Mouse (Mus musculus) hindbrain, postnatal 0 days (tissue): ENCODE data around the gene Mast4. TPM values are rescaled to one million over a fixed set of nuclear protein-coding genes. Genes with fewer than 3 reads are reported as not detected.

Source experiments
- ATAC-seq: fragments of 200-750 bp; cut with Nextera tagmentation; 2 replicates; pipeline ENCODE4 v1.8.0; 2017; ENCODE audit warnings: mild to moderate bottlenecking, moderate TSS enrichment, moderate library complexity
- DNase-seq: peaks from one replicate; pipeline ENCODE4 v3.0.0-alpha.2; 2015; ENCODE audit warnings: low spot score
- H3K27ac ChIP-seq: fragments of 300-500 bp; sonication (generic); 2 replicates; pipeline ENCODE4 v1.5.1; 2014; ENCODE audit warnings: mild to moderate bottlenecking
- H3K27me3 ChIP-seq: fragments of 300-500 bp; sonication (generic); 2 replicates; pipeline ENCODE4 v1.6.1; 2014; ENCODE audit warnings: low read length, mixed read lengths; ENCODE audit not compliant: insufficient read depth
- H3K36me3 ChIP-seq: fragments of 300-500 bp; sonication (generic); 2 replicates; pipeline ENCODE4 v1.6.1; 2014; ENCODE audit warnings: low read length, mixed read lengths; ENCODE audit not compliant: insufficient read depth
- H3K4me1 ChIP-seq: fragments of 300-500 bp; sonication (generic); 2 replicates; pipeline ENCODE4 v1.6.1; 2014; ENCODE audit warnings: antibody characterized with exemption, low read length, mixed read lengths; ENCODE audit not compliant: insufficient read depth
- H3K4me2 ChIP-seq: fragments of 300-500 bp; sonication (generic); 2 replicates; pipeline ENCODE4 v1.6.1; 2014; ENCODE audit warnings: low read depth, mild to moderate bottlenecking, low read length, moderate library complexity, mixed read lengths
- H3K4me3 ChIP-seq: fragments of 300-500 bp; sonication (generic); 2 replicates; pipeline ENCODE4 v1.5.1; 2014; ENCODE audit warnings: low read length
- H3K9ac ChIP-seq: fragments of 300-500 bp; sonication (generic); replicated peaks from 2 replicates; pipeline ENCODE4 v1.6.1; 2014; ENCODE audit warnings: mild to moderate bottlenecking, low read length, moderate library complexity, mixed read lengths
- H3K9me3 ChIP-seq: fragments of 300-500 bp; sonication (generic); 2 replicates; pipeline ENCODE4 v1.6.1; 2016; ENCODE audit warnings: low read length, mixed read lengths
- CTCF ChIP-seq: IDR thresholded peaks from 2 replicates; pipeline ENCODE4 v1.5.1; 2016; ENCODE audit warnings: antibody characterized with exemption, control low read depth, low read depth
- WGBS: fragments of 180-500 bp; shearing (Covaris S2); extraction: QIAGEN DNeasy Blood & Tissue Kit; methylation state at CpG from one replicate; pipeline ENCODE4 v1.1.7; 2014; 5-methylcytosine and 5-hydroxymethylcytosine counted together
- polyA plus RNA-seq: library from polyadenylated mRNA; unstranded; fragments of >200 nt; fragmentation: Nextera tagmentation; extraction: Ambion mirVana; gene quantifications from 2 replicates; pipeline ENCODE4 v1.2.1, GENCODE M21; 2015
- total RNA-seq: library from RNA; depleted of rRNA; stranded (reverse); fragments of >200 nt; gene quantifications from 2 replicates; pipeline ENCODE4 v1.2.3, GENCODE M21; 2014

Mast4 gene
- total and polyA plus RNA-seq, 2 experiments from 2014 or later: 23.5 to 31.7 TPM

DNA sequence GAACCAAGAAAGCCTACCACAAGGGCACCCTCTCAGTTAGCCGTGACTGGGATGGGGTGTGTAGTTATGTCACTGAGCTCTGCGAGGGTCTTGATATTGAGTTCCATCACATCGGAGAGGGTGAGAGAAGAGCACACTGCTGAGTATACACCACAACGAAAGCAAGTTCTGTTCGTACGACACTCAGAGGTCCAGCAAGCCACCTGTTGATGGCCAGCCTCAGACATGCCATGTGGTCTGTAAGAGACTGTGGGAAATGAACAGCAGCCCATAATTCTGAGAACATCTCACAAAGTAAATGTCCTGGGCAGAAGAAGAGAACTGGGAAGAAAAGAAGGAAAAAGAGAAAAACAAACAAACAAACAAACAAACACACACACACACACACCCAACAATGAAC is 255.5 kb downstream of the Mast4 start:
- ATAC-seq (no peak), DNase-seq (no peak)
- Histone ChIP-seq H3K4me2 (no peak overlapping the region), H3K9ac (no peak overlapping the region), H3K9me3 (no peaks in the 10 kb centered on the region), H3K36me3 (no peaks in the 10 kb centered on the region), H3K4me3 (no peak overlapping the region), H3K27ac (no peak overlapping the region), H3K4me1 (no peaks in the 10 kb centered on the region), H3K27me3 (no peaks in the 10 kb centered on the region)
- no peak for TF ChIP-seq CTCF
- 91% methylated on average over 6 of the region's 6 CpGs for WGBS

DNA sequence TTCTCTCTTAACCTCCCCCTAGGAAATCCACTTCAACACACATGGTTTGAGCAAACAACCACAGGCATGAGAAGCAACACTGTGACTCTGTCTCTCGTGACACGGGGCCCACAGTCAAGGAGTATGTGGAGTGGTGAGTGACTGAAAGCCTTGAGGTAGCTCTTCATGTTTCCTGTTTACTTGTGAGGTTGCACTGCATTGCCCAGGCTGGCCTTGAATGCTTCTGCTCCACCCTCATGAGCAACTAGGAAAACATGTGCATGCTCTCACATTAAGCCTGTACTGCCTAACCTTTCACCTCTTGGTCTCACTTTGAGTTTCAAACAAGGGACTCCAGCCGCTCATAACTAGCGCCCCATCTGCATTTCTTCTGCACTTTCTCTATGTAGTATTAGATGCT is 260.8 kb downstream of the Mast4 start:
- no peaks in the 10 kb centered on the region for H3K4me1 ChIP-seq
- no peak for ATAC-seq
- H3K4me2 ChIP-seq: no peak overlapping the region
- 85% methylated on average over 4 of the region's 4 CpGs for WGBS
- H3K36me3 ChIP-seq: no peaks in the 10 kb centered on the region
- DNase-seq: no peak
- no peaks in the 10 kb centered on the region for H3K27me3 ChIP-seq
- TF ChIP-seq CTCF: no peak
- no peak overlapping the region for H3K27ac ChIP-seq
- H3K4me3 ChIP-seq: no peak overlapping the region
- no peaks in the 10 kb centered on the region for H3K9me3 ChIP-seq
- no peak overlapping the region for H3K9ac ChIP-seq

DNA sequence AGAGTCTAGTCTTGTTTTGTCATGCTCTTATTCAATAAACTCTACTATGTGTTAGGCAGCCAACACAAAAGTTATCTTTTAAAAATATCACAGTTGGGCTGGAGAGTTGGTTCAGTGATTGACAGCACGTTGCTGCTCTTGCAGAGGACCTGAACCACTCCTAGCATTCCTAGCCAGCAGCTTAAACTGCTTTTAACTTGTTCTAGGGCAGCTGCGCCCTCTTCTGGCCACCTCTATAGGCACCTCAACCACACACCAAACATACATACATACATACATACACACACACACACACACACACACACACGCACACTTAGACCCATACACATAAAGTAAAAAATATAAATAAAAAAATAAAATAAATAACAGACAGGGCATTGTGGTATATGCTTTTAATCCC is 262.5 kb downstream of the Mast4 start:
- H3K27ac ChIP-seq: no peak overlapping the region
- H3K27me3 ChIP-seq: no peaks in the 10 kb centered on the region
- peak; percentile 55 for TF ChIP-seq CTCF
- H3K36me3 ChIP-seq: no peaks in the 10 kb centered on the region
- H3K9me3 ChIP-seq: no peaks in the 10 kb centered on the region
- H3K4me1 ChIP-seq: no peaks in the 10 kb centered on the region; the same call in 1 of the 2 replicates
- 87% methylated on average over 3 of the region's 3 CpGs for WGBS
- H3K4me2 ChIP-seq: no peak overlapping the region
- no peak overlapping the region for H3K9ac ChIP-seq
- ATAC-seq: no peak
- peak; percentile 34 for DNase-seq
- no peak overlapping the region for H3K4me3 ChIP-seq

DNA sequence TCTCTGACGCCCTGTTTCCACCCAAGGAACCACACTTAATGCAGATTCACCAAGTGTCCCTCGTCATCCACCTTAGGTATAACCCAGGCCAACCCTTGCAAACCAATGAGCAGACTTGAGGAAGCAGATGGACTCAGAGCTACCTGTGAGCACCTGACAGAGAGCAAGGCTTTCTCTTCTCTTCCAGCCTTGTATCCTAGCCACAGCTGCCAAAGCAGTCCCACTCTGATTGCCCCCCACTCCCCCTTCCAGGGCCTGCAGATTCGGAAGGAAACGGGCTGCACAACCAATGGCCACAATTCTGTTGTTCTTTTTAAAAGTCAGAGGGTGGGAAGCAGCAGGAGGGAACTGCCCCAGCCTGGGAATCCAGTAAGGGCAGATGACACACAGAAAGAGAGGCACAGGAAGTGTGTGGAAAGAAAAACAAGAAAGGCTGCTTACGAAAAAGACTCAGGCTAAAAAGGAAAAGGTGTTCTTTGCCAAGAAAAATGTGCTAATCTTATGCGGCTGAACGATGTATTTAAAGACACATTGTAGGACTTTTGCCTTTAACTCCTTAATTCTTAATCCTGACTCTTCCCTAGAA is 266.6 kb downstream of the Mast4 start:
- ATAC-seq: no peak
- no peak for DNase-seq
- 35% methylated on average over 7 of the region's 7 CpGs for WGBS
- Histone ChIP-seq H3K9me3 (no peaks in the 10 kb centered on the region), H3K4me3 (no peak overlapping the region), H3K4me1 (no peaks in the 10 kb centered on the region; the same call in 1 of the 2 replicates), H3K4me2 (no peak overlapping the region), H3K9ac (no peak overlapping the region), H3K27ac (no peak overlapping the region), H3K27me3 (no peaks in the 10 kb centered on the region), H3K36me3 (no peaks in the 10 kb centered on the region)
- no peak for TF ChIP-seq CTCF

DNA sequence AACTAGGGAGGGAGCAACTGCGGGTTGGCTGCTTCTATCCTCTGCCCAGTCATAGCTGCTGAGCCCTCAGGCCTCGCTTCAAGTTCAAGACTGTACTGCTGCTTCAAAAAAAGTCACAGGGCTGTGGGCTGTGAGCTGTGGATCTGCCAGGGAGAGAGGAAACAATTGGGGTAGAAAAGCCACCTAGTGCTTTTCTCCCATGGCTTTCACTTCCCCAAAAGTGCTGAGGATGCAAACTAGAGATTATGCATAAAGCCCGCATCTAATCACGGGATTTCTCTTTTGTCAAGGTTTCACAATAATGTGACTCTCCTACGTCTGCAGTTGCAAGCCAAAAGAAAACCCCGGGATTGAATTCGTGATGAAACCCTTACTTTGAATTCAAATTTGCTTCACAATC is 268.9 kb downstream of the Mast4 start:
- no peak overlapping the region for H3K27ac ChIP-seq
- no peak overlapping the region for H3K4me3 ChIP-seq
- ATAC-seq (no peak), DNase-seq (no peak)
- TF ChIP-seq CTCF: no peak
- H3K9me3 ChIP-seq: no peaks in the 10 kb centered on the region
- H3K36me3 ChIP-seq: no peaks in the 10 kb centered on the region
- no peaks in the 10 kb centered on the region; the same call in 1 of the 2 replicates for H3K4me1 ChIP-seq
- H3K27me3 ChIP-seq: no peaks in the 10 kb centered on the region
- H3K4me2 ChIP-seq: no peak overlapping the region
- H3K9ac ChIP-seq: no peak overlapping the region
- WGBS: 47% methylated on average over 7 of the region's 7 CpGs

DNA sequence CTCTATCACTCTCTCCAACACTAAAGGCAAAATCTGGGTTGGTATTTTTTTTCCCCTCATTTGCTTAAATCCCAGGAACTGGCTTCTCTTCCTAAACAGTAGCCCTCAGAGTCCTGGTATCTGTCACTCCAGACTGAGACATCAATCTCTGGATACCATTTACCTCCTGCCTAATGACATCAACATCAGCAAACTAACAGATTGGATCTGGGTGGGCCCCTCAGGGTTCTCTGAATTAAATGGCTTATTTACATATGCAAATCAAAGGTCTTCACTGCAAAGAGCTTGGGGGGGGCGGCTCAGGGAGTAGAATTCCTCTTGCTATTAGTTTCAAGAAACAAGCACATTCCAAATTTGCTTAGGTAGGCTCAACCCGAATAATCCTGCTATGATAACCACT is 272.6 kb downstream of the Mast4 start:
- no peaks in the 10 kb centered on the region for H3K4me1 ChIP-seq
- H3K4me3 ChIP-seq: no peak overlapping the region
- 57% methylated on average over 2 of the region's 2 CpGs for WGBS
- no peak overlapping the region for H3K27ac ChIP-seq
- no peaks in the 10 kb centered on the region for H3K9me3 ChIP-seq
- no peaks in the 10 kb centered on the region for H3K27me3 ChIP-seq
- DNase-seq (no peak), ATAC-seq (no peak)
- no peak for TF ChIP-seq CTCF
- H3K36me3 ChIP-seq: no peaks in the 10 kb centered on the region
- no peak overlapping the region for H3K9ac ChIP-seq
- H3K4me2 ChIP-seq: no peak overlapping the region

DNA sequence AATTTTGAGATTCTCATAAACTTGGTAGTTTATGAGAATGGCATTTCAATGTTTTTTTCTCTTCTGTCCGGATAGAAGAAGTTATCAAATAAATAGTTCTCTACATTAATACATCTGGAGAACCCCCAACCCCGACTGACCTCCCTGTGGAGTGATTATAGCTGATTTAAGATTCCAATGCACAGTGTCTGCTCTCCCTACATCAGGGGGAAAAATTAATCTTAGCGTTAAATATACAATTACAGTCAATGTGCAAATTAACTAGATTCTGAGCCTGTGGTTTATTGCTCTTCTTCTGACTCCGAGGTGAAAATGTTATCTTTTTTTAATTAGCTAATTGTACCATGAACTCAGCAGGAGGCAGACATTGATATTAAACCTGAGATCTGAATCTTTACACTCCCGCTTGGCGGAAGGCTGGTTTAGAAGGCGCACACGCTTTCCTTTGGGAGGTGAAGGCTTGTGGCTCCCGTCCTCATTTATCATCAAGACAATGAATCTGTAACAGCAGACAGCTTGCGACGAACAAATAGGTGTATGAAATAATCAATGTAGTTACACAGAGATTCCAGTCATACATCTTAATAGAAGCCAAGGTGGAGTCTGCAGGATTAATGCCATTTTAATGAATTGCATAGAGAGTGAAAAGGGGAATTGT is 274.2 kb downstream of the Mast4 start:
- no peak for TF ChIP-seq CTCF
- H3K4me1 ChIP-seq: no peaks in the 10 kb centered on the region
- H3K27me3 ChIP-seq: no peaks in the 10 kb centered on the region
- no peaks in the 10 kb centered on the region for H3K36me3 ChIP-seq
- peak overlapping the region; percentile 35 for H3K4me2 ChIP-seq
- no peaks in the 10 kb centered on the region for H3K9me3 ChIP-seq
- H3K9ac ChIP-seq: no peak overlapping the region
- no peak overlapping the region for H3K4me3 ChIP-seq
- ATAC-seq (no peak), DNase-seq (peak; percentile 37)
- H3K27ac ChIP-seq: no peak overlapping the region
- WGBS: 42% methylated on average over 11 of the region's 11 CpGs
